Mouse (Mus musculus) forebrain, embryonic 16.5 days (tissue): ENCODE measurements around the gene Ankrd28. TPM values are rescaled to one million over a fixed set of nuclear protein-coding genes. Genes with fewer than 3 reads are reported as not detected.

ENCODE experiments used
- ATAC-seq: fragments of 200-750 bp; cut with Nextera tagmentation; 2 replicates; pipeline ENCODE4 v1.8.0; 2017; ENCODE audit warnings: mild to moderate bottlenecking, moderate library complexity
- H3K27ac ChIP-seq: fragments of 300-500 bp; sonication (generic); 2 replicates; pipeline ENCODE4 v1.5.1; 2014; ENCODE audit warnings: low read length, control low read depth
- H3K27me3 ChIP-seq: fragments of 300-500 bp; sonication (generic); replicated peaks from 2 replicates; pipeline ENCODE4 v1.6.1; 2014; ENCODE audit warnings: low read length; ENCODE audit not compliant: control insufficient read depth, insufficient read depth
- H3K36me3 ChIP-seq: fragments of 300-500 bp; sonication (generic); 2 replicates; pipeline ENCODE4 v1.6.1; 2014; ENCODE audit not compliant: control insufficient read depth, insufficient read depth
- H3K4me1 ChIP-seq: fragments of 300-500 bp; sonication (generic); replicated peaks from 2 replicates; pipeline ENCODE4 v1.6.1; 2014; ENCODE audit warnings: low read length; ENCODE audit not compliant: control insufficient read depth, insufficient read depth
- H3K4me2 ChIP-seq: fragments of 300-500 bp; sonication (generic); 2 replicates; pipeline ENCODE4 v1.6.1; 2014; ENCODE audit warnings: mild to moderate bottlenecking, low read length, control low read depth
- H3K4me3 ChIP-seq: fragments of 300-500 bp; sonication (generic); replicated peaks from 2 replicates; pipeline ENCODE4 v1.5.1; 2014; ENCODE audit warnings: mild to moderate bottlenecking, low read length, control low read depth
- H3K9ac ChIP-seq: fragments of 300-500 bp; sonication (generic); replicated peaks from 2 replicates; pipeline ENCODE4 v1.6.1; 2014; ENCODE audit warnings: low read depth, low read length, control low read depth
- H3K9me3 ChIP-seq: fragments of 300-500 bp; sonication (generic); 2 replicates; pipeline ENCODE4 v1.6.1; 2016; ENCODE audit warnings: low read length; ENCODE audit not compliant: control insufficient read depth
- WGBS: fragments of 180-500 bp; shearing (Covaris S2); extraction: QIAGEN DNeasy Blood & Tissue Kit; methylation state at CpG from one replicate; pipeline ENCODE4 v1.1.7; 2014; 5-methylcytosine and 5-hydroxymethylcytosine counted together
- polyA plus RNA-seq: library from polyadenylated mRNA; unstranded; fragments of >200 nt; fragmentation: Nextera tagmentation; extraction: Ambion mirVana; gene quantifications from 2 replicates; pipeline ENCODE4 v1.2.1, GENCODE M21; 2015

The Ankrd28 gene
- polyA plus RNA-seq, 1 experiment from 2014 or later: 12.2 TPM

DNA sequence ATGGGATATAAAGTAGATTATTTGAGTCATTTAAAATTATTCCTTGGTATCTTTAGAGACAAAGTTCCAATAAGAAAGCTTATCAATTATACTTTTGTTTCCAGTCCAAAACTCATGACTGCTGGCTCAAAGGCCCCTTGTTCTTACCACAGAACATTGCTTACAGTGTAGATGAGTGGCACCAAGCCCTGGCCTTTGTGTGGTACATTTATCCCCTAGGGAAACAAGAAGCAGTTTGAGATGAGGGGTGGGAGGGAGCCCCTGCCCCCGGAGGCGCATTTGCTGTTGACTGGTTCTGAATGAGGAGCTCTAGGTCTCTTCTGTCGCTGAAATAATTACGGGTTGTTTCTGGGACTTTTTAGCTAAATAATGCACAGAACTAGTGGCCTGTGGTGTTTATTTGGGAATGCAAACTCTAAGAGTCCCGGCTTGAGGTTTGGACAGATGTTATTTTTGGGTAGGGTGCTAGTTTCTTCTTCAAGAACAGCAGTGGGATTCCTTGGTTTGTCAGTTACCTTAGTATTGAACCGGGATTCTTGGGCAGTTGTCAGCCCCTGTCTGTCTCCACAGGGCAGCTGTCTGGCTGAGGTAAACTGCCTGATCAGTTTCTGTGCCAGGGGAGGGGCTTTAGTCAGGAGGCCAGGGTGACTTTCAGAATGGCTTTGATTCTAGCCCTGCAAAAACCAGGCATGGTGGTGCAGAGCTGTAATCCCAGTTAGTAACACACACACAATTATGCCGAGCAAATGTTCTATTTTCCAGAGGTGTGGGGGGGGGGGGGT lies 169.9 kb downstream of the Ankrd28 start:
- no peaks in the 10 kb centered on the region for H3K27me3 ChIP-seq
- 20% methylated on average over 7 of the region's 7 CpGs for WGBS

DNA sequence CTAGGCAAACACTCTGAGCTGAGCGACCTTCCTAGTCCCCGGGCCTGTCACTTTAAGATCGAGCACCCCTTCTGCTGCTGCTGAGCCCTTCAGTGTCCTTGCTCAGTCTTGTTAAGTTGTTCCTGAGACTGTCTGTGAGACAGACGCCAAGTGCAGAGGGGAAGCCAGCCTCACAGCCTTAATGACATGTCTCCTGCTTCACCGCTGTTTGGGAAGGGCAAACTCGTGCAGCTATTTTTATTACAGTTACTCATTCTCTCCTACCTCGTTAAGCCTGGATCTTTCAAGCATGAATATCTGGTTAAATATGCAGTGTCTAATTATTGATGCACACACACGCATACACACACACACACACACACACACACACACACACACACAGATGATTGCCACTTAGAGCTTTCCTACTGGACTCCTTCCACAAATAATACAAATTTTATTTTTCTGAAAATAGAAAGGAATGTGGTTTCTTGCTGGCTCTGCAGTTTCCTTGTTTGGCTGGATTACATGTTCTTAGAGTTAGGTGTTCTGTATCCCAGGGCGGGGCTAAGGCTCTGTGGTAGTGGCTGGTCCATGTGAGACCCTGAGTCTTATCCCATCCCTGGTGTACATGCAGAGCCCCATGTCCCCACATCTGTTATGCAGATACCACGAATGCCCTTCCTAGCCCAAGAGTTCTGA lies 170.8 kb downstream of the Ankrd28 start:
- Histone ChIP-seq H3K9ac (0 out of 2 replicates have a peak overlapping the region, but pooled peaks have one; percentile 15), H3K9me3 (no peaks in the 10 kb centered on the region), H3K27me3 (no peaks in the 10 kb centered on the region), H3K4me3 (no peak overlapping the region), H3K27ac (peak overlapping the region; percentile 31), H3K4me1 (peaks cover 40% of the 10 kb centered on the region), H3K36me3 (no peaks in the 10 kb centered on the region), H3K4me2 (no peak overlapping the region)
- WGBS: 25% methylated on average over 10 of the region's 10 CpGs
- ATAC-seq: no peak

More for the DNA sequence above, 169.9 kb downstream of the Ankrd28 start:
- H3K4me2 ChIP-seq: no peak overlapping the region
- H3K9me3 ChIP-seq: no peaks in the 10 kb centered on the region
- no peak overlapping the region for H3K4me3 ChIP-seq
- H3K4me1 ChIP-seq: peaks cover 45% of the 10 kb centered on the region
- peak overlapping the region; percentile 72 for H3K27ac ChIP-seq
- no peaks in the 10 kb centered on the region for H3K36me3 ChIP-seq
- H3K9ac ChIP-seq: no peak overlapping the region
- no peak for ATAC-seq

DNA sequence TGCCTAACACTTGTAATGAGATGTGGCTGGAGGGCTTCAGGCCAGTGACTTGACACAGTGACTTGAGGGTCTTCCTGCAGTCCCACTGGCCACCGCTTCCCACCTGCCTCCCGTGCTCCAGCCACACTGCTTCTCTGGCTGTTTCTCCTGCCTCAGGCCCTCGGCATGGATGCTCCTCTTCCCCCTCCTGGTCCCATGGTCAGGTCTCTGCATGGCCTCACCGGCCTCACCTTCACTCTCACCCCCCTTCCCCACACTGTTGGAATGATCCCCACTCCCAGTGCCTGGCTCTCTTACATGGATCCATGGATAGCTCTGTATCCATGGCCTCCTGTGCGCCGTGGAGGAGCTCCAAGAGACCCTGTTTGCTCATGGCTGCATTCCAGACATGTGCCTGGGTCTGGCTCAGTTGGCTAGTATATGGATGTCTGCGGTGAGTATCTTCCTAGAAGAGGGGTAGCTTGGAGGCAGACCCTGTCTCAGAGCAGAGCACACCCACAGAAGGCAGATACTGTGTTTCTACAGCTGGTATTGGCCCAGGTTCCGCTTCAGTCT lies 172.2 kb downstream of the Ankrd28 start:
- Histone ChIP-seq H3K4me3 (no peak overlapping the region), H3K27ac (no peak overlapping the region), H3K4me2 (no peak overlapping the region), H3K4me1 (peaks cover 31% of the 10 kb centered on the region), H3K27me3 (no peaks in the 10 kb centered on the region), H3K9me3 (no peaks in the 10 kb centered on the region), H3K9ac (no peak overlapping the region), H3K36me3 (no peaks in the 10 kb centered on the region)
- 87% methylated on average over 8 of the region's 8 CpGs for WGBS
- ATAC-seq: no peak

DNA sequence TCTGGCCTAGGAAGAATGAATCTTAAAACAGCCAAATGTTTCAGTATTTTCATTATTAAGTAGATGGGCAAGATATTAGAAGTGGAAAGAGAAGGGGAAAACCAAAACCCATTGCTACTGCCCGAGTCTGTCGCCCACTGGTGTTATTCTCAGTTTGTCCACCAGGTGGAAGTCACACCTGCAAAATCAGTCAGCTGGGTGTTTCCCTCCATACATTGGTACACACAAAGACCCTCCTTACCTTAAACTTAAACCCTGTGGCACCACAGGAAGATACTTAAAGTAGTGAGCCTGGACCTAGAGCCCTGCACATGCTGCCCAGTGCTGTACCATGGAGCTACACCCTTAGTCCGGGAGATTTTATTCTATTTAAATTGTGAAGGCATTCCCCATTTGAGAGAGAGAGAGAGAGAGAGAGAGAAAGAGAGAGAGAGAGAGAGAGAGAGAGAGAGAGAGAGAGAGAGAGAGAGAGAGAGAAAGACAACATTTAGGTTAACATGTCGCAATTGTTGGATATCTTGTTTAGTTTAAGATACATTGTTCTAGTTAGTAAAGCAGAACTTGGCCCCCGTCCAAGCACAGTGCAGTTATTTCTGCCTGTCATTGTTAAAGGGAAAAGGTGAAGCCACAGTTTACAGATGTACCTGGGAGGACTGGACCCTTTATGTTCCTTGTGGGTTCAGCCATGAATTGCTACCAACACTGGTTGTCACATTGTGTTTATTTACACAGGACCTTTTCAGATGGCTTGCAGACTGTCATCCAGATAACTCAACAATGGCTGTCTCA lies 173.4 kb downstream of the Ankrd28 start:
- peak; percentile 18; the same call in 1 of the 2 replicates for ATAC-seq
- Histone ChIP-seq H3K36me3 (no peaks in the 10 kb centered on the region), H3K4me2 (no peak overlapping the region), H3K9me3 (no peaks in the 10 kb centered on the region), H3K27me3 (no peaks in the 10 kb centered on the region), H3K4me3 (no peak overlapping the region), H3K9ac (no peak overlapping the region), H3K4me1 (peaks cover 19% of the 10 kb centered on the region), H3K27ac (no peak overlapping the region)
- WGBS: 39% methylated on average over 5 of the region's 5 CpGs

DNA sequence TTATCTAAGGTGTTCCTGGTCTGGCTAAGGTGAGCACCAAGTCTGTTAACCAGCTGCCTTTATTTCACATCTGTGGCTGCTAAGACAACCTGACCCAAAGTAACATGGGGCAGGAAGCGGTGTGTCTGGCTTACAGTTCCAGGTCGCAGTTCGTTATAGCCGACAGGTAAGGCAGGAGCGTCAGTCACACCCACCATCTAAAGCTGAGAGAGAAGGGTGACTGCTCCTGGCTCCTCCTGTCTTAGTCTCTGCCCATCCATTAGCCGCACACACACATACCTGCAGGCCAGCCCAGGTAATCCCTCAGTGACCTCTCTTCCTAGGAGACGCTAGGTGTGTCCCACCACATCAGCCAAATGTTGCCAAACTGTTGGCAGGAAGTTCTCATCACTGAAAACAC lies 174.1 kb downstream of the Ankrd28 start:
- no peaks in the 10 kb centered on the region for H3K36me3 ChIP-seq
- H3K9me3 ChIP-seq: no peaks in the 10 kb centered on the region
- H3K9ac ChIP-seq: no peak overlapping the region
- WGBS: 81% methylated on average over 7 of the region's 7 CpGs
- H3K4me3 ChIP-seq: no peak overlapping the region
- H3K4me1 ChIP-seq: peaks cover 17% of the 10 kb centered on the region
- no peak overlapping the region for H3K27ac ChIP-seq
- H3K27me3 ChIP-seq: no peaks in the 10 kb centered on the region
- H3K4me2 ChIP-seq: no peak overlapping the region
- no peak for ATAC-seq

DNA sequence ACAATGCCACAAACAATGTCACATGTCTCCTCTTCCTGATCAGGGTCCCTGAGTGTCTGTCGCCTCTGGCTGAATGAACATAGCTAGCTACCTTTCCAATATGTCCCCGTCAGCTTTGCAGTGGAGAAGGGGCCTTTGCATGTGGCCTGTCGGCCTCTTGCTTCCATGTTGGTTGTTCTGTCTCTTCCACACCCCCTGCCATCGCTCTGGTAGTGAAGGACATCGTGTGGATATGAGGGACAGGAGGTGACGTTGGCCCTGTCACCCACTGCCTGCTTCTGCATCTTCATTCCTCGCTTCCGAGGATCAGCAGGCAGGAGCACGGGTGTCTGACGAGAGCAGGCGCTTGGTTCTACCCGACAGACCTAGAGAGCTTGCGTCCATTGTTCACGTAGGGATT lies 175.0 kb downstream of the Ankrd28 start:
- no peak overlapping the region for H3K4me2 ChIP-seq
- ATAC-seq: no peak
- 75% methylated on average over 14 of the region's 14 CpGs for WGBS
- H3K9ac ChIP-seq: no peak overlapping the region
- H3K9me3 ChIP-seq: 0 out of 2 replicates have a peak, but pooled peaks cover 2% of the 10 kb centered on the region
- no peaks in the 10 kb centered on the region for H3K27me3 ChIP-seq
- no peak overlapping the region for H3K27ac ChIP-seq
- H3K4me1 ChIP-seq: peaks cover 15% of the 10 kb centered on the region
- H3K36me3 ChIP-seq: no peaks in the 10 kb centered on the region
- H3K4me3 ChIP-seq: no peak overlapping the region

DNA sequence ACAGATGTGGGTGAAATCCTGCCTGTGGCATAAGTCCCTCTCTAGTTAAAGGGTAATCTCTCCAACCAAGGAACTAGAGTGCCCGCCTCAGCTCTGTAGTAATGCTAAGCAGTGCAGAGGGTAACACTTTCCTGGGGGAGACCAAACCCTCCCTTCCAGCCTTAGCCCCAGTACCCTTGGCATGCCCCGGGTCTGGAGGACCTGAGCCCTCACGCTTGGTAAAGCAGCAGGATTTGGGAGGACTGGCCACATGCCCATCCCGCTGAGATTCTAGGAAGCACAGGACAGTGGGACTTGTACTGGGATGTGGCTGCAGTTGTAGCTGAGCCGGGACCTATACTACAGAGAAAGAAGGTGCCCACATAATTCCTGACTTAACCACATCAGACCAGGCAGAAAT lies 175.6 kb downstream of the Ankrd28 start:
- Histone ChIP-seq H3K4me1 (peaks cover 12% of the 10 kb centered on the region), H3K4me3 (no peak overlapping the region), H3K9me3 (0 out of 2 replicates have a peak, but pooled peaks cover 2% of the 10 kb centered on the region), H3K27me3 (no peaks in the 10 kb centered on the region), H3K27ac (no peak overlapping the region), H3K9ac (no peak overlapping the region), H3K36me3 (no peaks in the 10 kb centered on the region), H3K4me2 (no peak overlapping the region)
- WGBS: 78% methylated on average over 5 of the region's 5 CpGs
- ATAC-seq: no peak

DNA sequence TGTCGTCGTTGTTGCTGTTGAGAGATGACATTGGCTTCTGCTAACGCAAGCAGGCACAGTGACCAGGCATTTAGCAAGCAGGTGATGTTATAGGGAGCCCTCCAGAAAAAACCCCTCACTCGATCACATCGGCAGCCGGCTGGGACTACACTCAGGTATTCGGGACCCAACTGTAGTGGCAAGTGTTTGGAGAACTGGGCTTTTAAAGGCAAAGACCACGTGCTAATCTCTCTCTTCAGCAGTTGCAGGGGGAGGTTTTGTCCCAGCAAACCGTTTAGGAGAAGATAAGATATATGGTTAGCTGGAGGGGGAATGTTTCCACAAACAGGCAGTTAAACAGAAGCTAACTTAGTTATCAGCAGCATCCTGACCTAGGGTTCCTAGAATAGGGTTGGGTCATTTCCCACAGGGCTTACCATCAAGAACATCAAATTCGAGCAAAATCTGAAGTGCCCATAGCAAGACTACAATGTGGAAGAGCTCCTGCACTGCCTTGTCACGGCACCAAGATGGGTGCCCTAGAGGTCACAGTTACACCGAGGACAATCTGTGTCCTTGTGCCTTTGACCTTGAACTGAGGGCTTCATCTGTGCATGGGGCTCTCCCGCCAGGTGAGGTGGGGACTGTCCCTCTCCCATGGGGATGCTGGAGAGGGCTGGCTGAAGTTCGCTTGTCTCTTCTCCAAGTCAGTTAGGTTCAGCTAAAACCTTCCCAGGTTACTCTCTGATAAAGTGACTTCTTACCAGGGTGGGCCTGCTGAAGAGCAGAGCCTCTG lies 177.2 kb downstream of the Ankrd28 start:
- no peaks in the 10 kb centered on the region for H3K36me3 ChIP-seq
- no peak overlapping the region for H3K27ac ChIP-seq
- no peak overlapping the region for H3K4me3 ChIP-seq
- no peak overlapping the region for H3K9ac ChIP-seq
- ATAC-seq: no peak
- no peak overlapping the region for H3K4me2 ChIP-seq
- peaks cover 3% of the 10 kb centered on the region for H3K4me1 ChIP-seq
- WGBS: 85% methylated on average over 14 of the region's 14 CpGs
- 0 out of 2 replicates have a peak, but pooled peaks cover 2% of the 10 kb centered on the region for H3K9me3 ChIP-seq
- H3K27me3 ChIP-seq: no peaks in the 10 kb centered on the region
